Mouse (Mus musculus) hindbrain, embryonic 15.5 days (tissue): Measurements from ENCODE around the gene Flt1. TPM values are rescaled to one million over a fixed set of nuclear protein-coding genes. Genes with fewer than 3 reads are reported as not detected.
A peak's percentile ranks its signal among the peaks of the same experiment; 100 is the strongest.
"Not testable (repeated sequence)": the region's sequence is repeated elsewhere in the genome, so short reads cannot be mapped to it uniquely, and the experiment has no call there.

Experiments
- ATAC-seq: fragments of 200-750 bp; cut with Nextera tagmentation; 2 replicates; pipeline ENCODE4 v1.8.0; 2017; ENCODE audit warnings: low read depth, moderate number of reproducible peaks, moderate TSS enrichment; ENCODE audit not compliant: low FRiP score
- H3K27ac ChIP-seq: fragments of 300-500 bp; sonication (generic); replicated peaks from 2 replicates; pipeline ENCODE4 v1.5.1; 2015; ENCODE audit warnings: mild to moderate bottlenecking, inconsistent platforms
- H3K27me3 ChIP-seq: fragments of 300-500 bp; sonication (generic); 2 replicates; pipeline ENCODE4 v1.6.1; 2015; ENCODE audit warnings: control low read depth, inconsistent platforms
- H3K36me3 ChIP-seq: fragments of 300-500 bp; sonication (generic); 2 replicates; pipeline ENCODE4 v1.6.1; 2015; ENCODE audit warnings: control low read depth, inconsistent platforms
- H3K4me1 ChIP-seq: fragments of 300-500 bp; sonication (generic); replicated peaks from 2 replicates; pipeline ENCODE4 v1.6.1; 2015; ENCODE audit warnings: control low read depth, inconsistent platforms
- H3K4me2 ChIP-seq: fragments of 300-500 bp; sonication (generic); 2 replicates; pipeline ENCODE4 v1.6.1; 2015; ENCODE audit warnings: moderate library complexity, mild to moderate bottlenecking, inconsistent platforms
- H3K4me3 ChIP-seq: fragments of 300-500 bp; sonication (generic); 2 replicates; pipeline ENCODE4 v1.5.1; 2015; ENCODE audit warnings: mild to moderate bottlenecking, inconsistent platforms
- H3K9ac ChIP-seq: fragments of 300-500 bp; sonication (generic); 2 replicates; pipeline ENCODE4 v1.6.1; 2015; ENCODE audit warnings: inconsistent platforms
- H3K9me3 ChIP-seq: fragments of 300-500 bp; sonication (generic); 2 replicates; pipeline ENCODE4 v1.6.1; 2016; ENCODE audit warnings: control low read depth, inconsistent platforms
- WGBS: fragments of 180-500 bp; shearing (Covaris S2); methylation state at CpG from one replicate; pipeline ENCODE4 v1.1.7; 2015; 5-methylcytosine and 5-hydroxymethylcytosine counted together
- polyA plus RNA-seq: library from polyadenylated mRNA; unstranded; fragments of >200 nt; fragmentation: Nextera tagmentation; extraction: Ambion mirVana; gene quantifications from 2 replicates; pipeline ENCODE4 v1.2.1, GENCODE M21; 2015

Flt1 gene
- polyA plus RNA-seq, 1 experiment from 2014 or later: 16.0 TPM

DNA sequence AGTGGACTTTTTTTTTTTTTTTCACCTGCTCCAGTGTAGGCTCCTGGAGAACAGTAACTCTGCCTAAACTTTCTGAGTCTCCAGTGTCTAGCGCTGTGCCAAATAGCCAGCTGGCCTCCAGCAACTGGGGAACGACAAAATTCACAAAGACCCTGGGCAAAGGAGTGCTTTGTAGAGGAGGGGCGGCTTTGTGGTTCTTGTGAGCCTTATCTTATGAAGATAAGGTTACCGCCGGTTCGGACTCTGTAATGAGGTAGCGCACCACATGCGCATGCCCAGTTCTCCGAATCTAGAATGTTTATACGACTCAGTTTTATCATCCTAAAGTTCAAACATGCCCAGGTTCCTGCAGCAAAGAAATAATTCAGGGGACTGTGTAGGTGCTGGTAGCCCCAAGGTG lies 102.1 kb downstream of the Flt1 start:
- no peaks in the 10 kb centered on the region for H3K27me3 ChIP-seq
- H3K4me2 ChIP-seq: no peak overlapping the region
- no peak overlapping the region for H3K9ac ChIP-seq
- 89% methylated on average over 10 of the region's 10 CpGs for WGBS
- no peak for ATAC-seq
- H3K36me3 ChIP-seq: no peaks in the 10 kb centered on the region
- H3K27ac ChIP-seq: no peak overlapping the region
- no peak overlapping the region for H3K4me3 ChIP-seq
- no peaks in the 10 kb centered on the region for H3K9me3 ChIP-seq
- H3K4me1 ChIP-seq: peaks cover 7% of the 10 kb centered on the region; the same call in 1 of the 2 replicates

DNA sequence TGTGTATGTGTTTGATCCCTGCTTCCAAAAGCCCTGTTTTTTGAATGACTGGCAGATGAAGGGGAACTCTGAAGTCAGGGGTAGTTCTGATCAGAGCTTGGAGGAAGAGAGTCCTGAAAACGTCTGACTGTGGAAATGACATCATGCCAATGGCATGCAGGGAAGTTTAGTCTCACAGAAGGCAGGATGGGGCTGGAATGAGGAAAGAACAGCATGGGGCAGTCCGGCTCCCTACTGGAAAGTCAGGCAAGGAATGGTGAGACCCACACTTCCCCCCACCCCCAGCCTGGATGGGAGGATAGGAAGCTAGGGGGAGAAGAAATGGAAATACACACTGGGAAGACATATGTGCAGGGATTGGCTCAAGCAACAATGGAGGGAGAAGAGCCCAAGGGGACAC lies 105.6 kb downstream of the Flt1 start:
- no peak for ATAC-seq

DNA sequence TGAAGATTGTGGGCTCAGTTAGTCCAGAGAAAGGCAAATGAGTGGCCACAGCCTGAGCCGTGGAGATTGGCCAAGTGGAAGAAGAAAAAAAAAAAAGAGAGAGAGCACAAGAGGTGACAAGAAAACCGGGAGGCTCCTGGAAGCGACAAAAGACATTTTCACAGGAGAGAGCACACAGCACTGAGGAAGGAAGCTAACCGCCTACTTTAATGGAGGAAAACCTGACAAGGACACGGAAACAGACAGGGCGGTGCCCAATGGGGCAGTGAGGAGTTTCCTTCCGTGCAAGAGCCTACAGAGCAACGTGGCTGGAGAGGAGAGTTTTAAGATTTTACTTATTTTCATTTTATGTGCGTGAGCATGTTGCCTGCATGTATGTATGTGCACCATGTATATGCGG lies 107.6 kb downstream of the Flt1 start:
- Histone ChIP-seq H3K4me1 (no peaks in the 10 kb centered on the region), H3K27me3 (no peaks in the 10 kb centered on the region), H3K9ac (no peak overlapping the region), H3K4me3 (no peak overlapping the region), H3K9me3 (no peaks in the 10 kb centered on the region), H3K36me3 (no peaks in the 10 kb centered on the region), H3K27ac (no peak overlapping the region), H3K4me2 (no peak overlapping the region)
- 85% methylated on average over 10 of the region's 10 CpGs for WGBS
- no peak for ATAC-seq

More for the DNA sequence above, 105.6 kb downstream of the Flt1 start:
- H3K4me1 ChIP-seq: no peaks in the 10 kb centered on the region
- H3K4me2 ChIP-seq: no peak overlapping the region
- no peak overlapping the region for H3K27ac ChIP-seq
- whole genome bisulfite sequencing: 23% methylated on average over 2 of the region's 2 CpGs
- no peak overlapping the region for H3K4me3 ChIP-seq
- H3K9ac ChIP-seq: no peak overlapping the region
- H3K36me3 ChIP-seq: no peaks in the 10 kb centered on the region
- H3K27me3 ChIP-seq: no peaks in the 10 kb centered on the region
- no peaks in the 10 kb centered on the region for H3K9me3 ChIP-seq

DNA sequence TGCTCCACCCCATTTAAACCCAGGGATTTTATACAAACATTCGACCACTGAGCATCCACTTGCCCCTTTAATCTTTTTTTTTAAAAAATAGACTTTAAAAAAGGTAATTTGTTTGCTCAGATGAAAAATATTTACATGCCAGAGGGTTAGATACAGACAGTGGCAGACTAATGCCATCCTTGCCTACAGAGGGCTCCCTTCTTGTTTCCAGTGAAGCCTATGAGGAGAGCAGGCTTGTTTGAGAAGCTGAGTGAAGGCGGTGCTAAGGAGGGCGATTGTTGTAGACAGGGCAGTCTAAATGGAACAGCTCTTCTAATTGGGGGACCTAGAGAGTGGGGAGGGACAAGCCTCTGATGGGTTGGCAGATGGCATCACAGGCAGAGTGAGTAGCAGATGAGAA lies 109.4 kb downstream of the Flt1 start:
- WGBS: 74% methylated on average over 3 of the region's 3 CpGs
- Histone ChIP-seq H3K4me3 (no peak overlapping the region), H3K36me3 (no peaks in the 10 kb centered on the region), H3K9ac (no peak overlapping the region), H3K4me2 (no peak overlapping the region), H3K27me3 (no peaks in the 10 kb centered on the region), H3K27ac (no peak overlapping the region), H3K4me1 (no peaks in the 10 kb centered on the region), H3K9me3 (no peaks in the 10 kb centered on the region)
- no peak for ATAC-seq

GRCm38 (mm10) chr5:147614659-147615058 lies 111.2 kb downstream of the Flt1 start:
- Histone ChIP-seq H3K27ac (no peak overlapping the region), H3K4me1 (no peaks in the 10 kb centered on the region), H3K27me3 (no peaks in the 10 kb centered on the region), H3K9me3 (no peaks in the 10 kb centered on the region), H3K4me3 (no peak overlapping the region), H3K9ac (no peak overlapping the region), H3K36me3 (no peaks in the 10 kb centered on the region), H3K4me2 (no peak overlapping the region)
- no peak for ATAC-seq
- WGBS: 83% methylated on average over 6 of the region's 6 CpGs

GRCm38 (mm10) chr5:147611348-147611747 lies 114.5 kb downstream of the Flt1 start:
- not testable (repeated sequence) for H3K9me3 ChIP-seq, H3K27ac ChIP-seq, H3K4me3 ChIP-seq, H3K4me1 ChIP-seq, ATAC-seq, H3K9ac ChIP-seq, H3K4me2 ChIP-seq, H3K36me3 ChIP-seq, H3K27me3 ChIP-seq
- WGBS: 90% methylated on average over 3 of the region's 3 CpGs

DNA sequence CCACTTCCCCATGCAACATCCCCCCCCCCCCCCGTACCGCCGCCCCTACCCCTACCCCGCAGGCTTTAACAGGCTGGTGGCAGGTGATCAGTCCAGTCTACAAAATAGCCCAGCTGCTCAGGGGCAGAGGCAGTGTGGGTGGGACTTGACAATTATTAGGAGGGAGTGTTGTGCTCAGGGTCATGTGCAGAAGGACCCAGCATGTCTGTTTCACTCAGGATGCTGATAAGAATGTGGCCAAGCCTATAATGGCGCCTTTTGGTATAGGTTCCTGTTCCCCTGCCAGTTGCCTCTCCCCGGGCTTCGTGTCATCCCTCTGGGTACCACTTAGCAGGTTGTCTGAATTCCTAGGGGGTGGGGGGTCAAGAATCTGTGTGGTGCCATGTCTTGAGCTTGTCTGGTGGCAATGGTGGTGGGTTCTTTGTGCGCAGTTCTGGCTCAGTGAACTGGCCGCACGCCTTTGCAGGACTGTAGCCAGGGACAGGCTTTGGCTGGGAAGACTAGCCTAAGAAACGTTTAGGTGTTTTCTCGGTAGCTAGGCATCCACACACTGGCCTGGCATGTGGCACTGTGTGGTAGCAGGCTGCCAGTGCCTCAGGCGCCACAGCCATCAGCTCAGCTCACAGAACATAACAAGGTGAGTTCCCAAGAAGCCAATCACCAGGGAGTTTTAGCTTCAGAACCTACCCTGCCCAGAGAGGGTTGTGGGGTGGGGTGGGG lies 118.4 kb downstream of the Flt1 start:
- no peak for ATAC-seq
- Histone ChIP-seq H3K27ac (no peak overlapping the region), H3K36me3 (no peaks in the 10 kb centered on the region)

GRCm38 (mm10) chr5:147606751-147607150 lies 119.1 kb downstream of the Flt1 start:
- Histone ChIP-seq H3K27ac (no peak overlapping the region), H3K36me3 (no peaks in the 10 kb centered on the region), H3K27me3 (no peaks in the 10 kb centered on the region), H3K9ac (no peak overlapping the region), H3K4me1 (no peaks in the 10 kb centered on the region), H3K9me3 (no peaks in the 10 kb centered on the region), H3K4me3 (no peak overlapping the region), H3K4me2 (no peak overlapping the region)
- no peak for ATAC-seq
- WGBS: 86% methylated on average over 13 of the region's 13 CpGs

More for the DNA sequence above, 118.4 kb downstream of the Flt1 start:
- Histone ChIP-seq H3K4me2 (no peak overlapping the region), H3K9ac (no peak overlapping the region), H3K9me3 (no peaks in the 10 kb centered on the region), H3K4me1 (no peaks in the 10 kb centered on the region), H3K27me3 (no peaks in the 10 kb centered on the region), H3K4me3 (no peak overlapping the region)
- WGBS: 72% methylated on average over 13 of the region's 13 CpGs

- H3K4me1 ChIP-seq: peaks cover 10% of the 10 kb centered on the region; the same call in 1 of the 2 replicates
- no peak for ATAC-seq
- WGBS: 67% methylated on average over 18 of the region's 18 CpGs
Measured at GRCm38 (mm10) chr5:147601460-147602360, 124.1 kb downstream of the Flt1 start.

GRCm38 (mm10) chr5:147597825-147598224 lies 128.0 kb downstream of the Flt1 start:
- ATAC-seq: no peak
- 57% methylated on average over 16 of the region's 16 CpGs for WGBS
- peaks cover 10% of the 10 kb centered on the region; the same call in 1 of the 2 replicates for H3K4me1 ChIP-seq

More at GRCm38 (mm10) chr5:147601460-147602360, 124.1 kb downstream of the Flt1 start:
- Histone ChIP-seq H3K4me3 (no peak overlapping the region), H3K27ac (no peak overlapping the region), H3K9me3 (no peaks in the 10 kb centered on the region), H3K4me2 (no peak overlapping the region), H3K36me3 (no peaks in the 10 kb centered on the region), H3K9ac (no peak overlapping the region), H3K27me3 (no peaks in the 10 kb centered on the region)

GRCm38 (mm10) chr5:147589814-147590213 lies 136.0 kb downstream of the Flt1 start:
- no peak overlapping the region for H3K4me3 ChIP-seq
- no peaks in the 10 kb centered on the region for H3K36me3 ChIP-seq
- H3K9ac ChIP-seq: no peak overlapping the region
- H3K9me3 ChIP-seq: no peaks in the 10 kb centered on the region
- no peaks in the 10 kb centered on the region for H3K27me3 ChIP-seq
- peak; percentile 42 for ATAC-seq
- no peak overlapping the region for H3K4me2 ChIP-seq
- 58% methylated on average over 12 of the region's 12 CpGs for WGBS
- no peaks in the 10 kb centered on the region for H3K4me1 ChIP-seq
- no peak overlapping the region; the same call in 1 of the 2 replicates for H3K27ac ChIP-seq

More at GRCm38 (mm10) chr5:147597825-147598224, 128.0 kb downstream of the Flt1 start:
- no peak overlapping the region for H3K27ac ChIP-seq
- H3K36me3 ChIP-seq: no peaks in the 10 kb centered on the region
- H3K9ac ChIP-seq: no peak overlapping the region
- H3K9me3 ChIP-seq: no peaks in the 10 kb centered on the region
- no peak overlapping the region for H3K4me2 ChIP-seq
- no peak overlapping the region for H3K4me3 ChIP-seq
- no peaks in the 10 kb centered on the region for H3K27me3 ChIP-seq

- no peak overlapping the region for H3K9ac ChIP-seq
- no peak overlapping the region for H3K4me2 ChIP-seq
- H3K4me1 ChIP-seq: no peaks in the 10 kb centered on the region
- no peaks in the 10 kb centered on the region for H3K36me3 ChIP-seq
- H3K9me3 ChIP-seq: no peaks in the 10 kb centered on the region
- ATAC-seq: no peak
- WGBS: 89% methylated on average over 1 of the region's 1 CpGs
- no peak overlapping the region for H3K27ac ChIP-seq
- H3K27me3 ChIP-seq: 0 out of 2 replicates have a peak, but pooled peaks cover 3% of the 10 kb centered on the region
- H3K4me3 ChIP-seq: no peak overlapping the region
Measured at GRCm38 (mm10) chr5:147585070-147585469, 140.7 kb downstream of the Flt1 start.
